ENCODE assay signal across 8 mouse cellular contexts in the genomic region with DNA sequence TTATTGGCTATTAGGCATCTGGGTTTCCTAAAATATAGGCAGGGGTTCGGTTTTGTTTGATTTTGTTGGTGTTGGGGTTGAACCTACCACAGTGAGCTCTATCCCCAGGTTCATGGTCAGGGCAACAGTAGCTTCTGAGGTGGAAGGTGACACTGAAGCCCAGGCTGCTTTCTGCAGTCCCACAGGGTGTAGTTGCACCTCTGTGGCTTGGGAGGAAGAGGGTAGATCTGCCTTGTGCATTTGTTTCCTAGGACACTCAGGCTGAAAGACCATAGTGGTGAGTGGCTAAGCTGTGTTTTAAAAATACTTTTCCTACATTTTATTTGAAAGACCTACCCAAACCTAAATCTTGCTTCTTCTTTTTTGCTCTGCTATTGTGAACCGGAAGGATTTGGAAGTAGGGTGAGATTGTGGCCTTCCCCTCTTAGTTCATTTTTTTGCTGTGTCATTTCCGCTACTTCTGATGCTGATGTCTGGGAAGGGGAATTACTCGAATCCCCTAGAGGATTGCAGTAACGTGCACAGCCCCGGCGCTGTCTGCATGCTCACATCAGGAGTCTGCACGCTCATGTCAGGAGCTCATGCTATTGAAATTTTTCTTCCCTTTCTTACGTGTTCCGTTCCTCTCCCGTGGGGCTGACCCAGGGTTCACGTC.
DNase-seq lines count a peak whose midpoint lies in the region; ATAC-seq lines count a peak whose summit lies in the region.

No protein-coding gene starts in this region.

- no peaks in the 10 kb centered on the region for H3K9me3 ChIP-seq in kidney, embryonic 15.5 days (replicated peaks)
- H3K9me3 ChIP-seq in heart, embryonic 13.5 days, result no peaks in the 10 kb centered on the region
- H3K9me3 ChIP-seq in limb, embryonic 11.5 days (ENCODE audit: control insufficient read depth, low read length), result no peaks in the 10 kb centered on the region
- H3K9me3 ChIP-seq in midbrain, embryonic 16.5 days (replicated peaks; ENCODE audit: control insufficient read depth, low read length, poor library complexity, severe bottlenecking), result no peaks in the 10 kb centered on the region

- H3K4me2 ChIP-seq in kidney, embryonic 15.5 days, result peak overlapping the region; percentile 41
- peak overlapping the region; percentile 67 for H3K4me2 ChIP-seq in heart, embryonic 13.5 days
- H3K4me2 ChIP-seq in limb, embryonic 11.5 days (ENCODE audit: low read depth, severe bottlenecking), result peak overlapping the region; percentile 10; the same call in 1 of the 2 replicates
- H3K4me2 ChIP-seq in midbrain, embryonic 16.5 days (ENCODE audit: low read length), result peak overlapping the region; percentile 53

- 0 out of 2 replicates have a peak, but pooled peaks have one; percentile 60 for ATAC-seq in kidney, embryonic 15.5 days (replicated peaks; ENCODE audit: low FRiP score)
- no peak; the same call in 1 of the 2 replicates for ATAC-seq in heart, embryonic 13.5 days (ENCODE audit: extremely low read depth, insufficient number of reproducible peaks, low FRiP score, low TSS enrichment)
- ATAC-seq in limb, embryonic 11.5 days (ENCODE audit: insufficient number of reproducible peaks, low FRiP score, low TSS enrichment, low read depth), result peak; percentile 35; the same call in 1 of the 2 replicates
- ATAC-seq in midbrain, embryonic 16.5 days, result peak; percentile 83

- DNase-seq in kidney, adult 18-20 months, result no peak
- peak; percentile 42 for DNase-seq in embryo, embryonic 9.5 days (ENCODE audit: extremely low spot score)
- no peak for DNase-seq in limb, embryonic 11.5 days (ENCODE audit: low spot score)
- no peak for DNase-seq in thymus, postnatal 0 days (ENCODE audit: low spot score)
- no peak for DNase-seq in adrenal gland, adult 2 months

- H3K4me1 ChIP-seq in kidney, embryonic 15.5 days, result peaks cover 11% of the 10 kb centered on the region; the same call in 1 of the 2 replicates
- H3K4me1 ChIP-seq in heart, embryonic 13.5 days, result peaks cover 63% of the 10 kb centered on the region
- H3K4me1 ChIP-seq in limb, embryonic 11.5 days (ENCODE audit: control insufficient read depth, insufficient read depth, low read length), result peaks cover 9% of the 10 kb centered on the region
- peaks cover 22% of the 10 kb centered on the region for H3K4me1 ChIP-seq in midbrain, embryonic 16.5 days (ENCODE audit: control insufficient read depth, insufficient read depth, low read length)

- no peak overlapping the region for H3K9ac ChIP-seq in kidney, embryonic 15.5 days
- peak overlapping the region; percentile 72 for H3K9ac ChIP-seq in heart, embryonic 13.5 days
- no peak overlapping the region for H3K9ac ChIP-seq in limb, embryonic 11.5 days (ENCODE audit: low read length)
- peak overlapping the region; percentile 55 for H3K9ac ChIP-seq in midbrain, embryonic 16.5 days (ENCODE audit: low read depth, low read length)

- H3K27me3 ChIP-seq in kidney, embryonic 15.5 days, result no peaks in the 10 kb centered on the region
- no peaks in the 10 kb centered on the region for H3K27me3 ChIP-seq in heart, embryonic 13.5 days (replicated peaks)
- no peaks in the 10 kb centered on the region for H3K27me3 ChIP-seq in limb, embryonic 11.5 days (ENCODE audit: control insufficient read depth, insufficient read depth, low read length)
- no peaks in the 10 kb centered on the region for H3K27me3 ChIP-seq in midbrain, embryonic 16.5 days (ENCODE audit: control insufficient read depth, insufficient read depth, low read depth, low read length)

- 28% methylated on average over 12 of the region's 12 CpGs for WGBS in kidney, embryonic 15.5 days
- WGBS in heart, embryonic 13.5 days, result 13% methylated on average over 12 of the region's 12 CpGs
- WGBS in limb, embryonic 11.5 days, result 27% methylated on average over 12 of the region's 12 CpGs
- WGBS in midbrain, embryonic 16.5 days, result 18% methylated on average over 12 of the region's 12 CpGs

- H3K4me3 ChIP-seq in kidney, embryonic 15.5 days (replicated peaks), result no peak overlapping the region
- H3K4me3 ChIP-seq in heart, embryonic 13.5 days, result peak overlapping the region; percentile 33
- no peak overlapping the region for H3K4me3 ChIP-seq in limb, embryonic 11.5 days (ENCODE audit: low read depth, low read length)
- H3K4me3 ChIP-seq in midbrain, embryonic 16.5 days (ENCODE audit: low read depth, low read length), result peak overlapping the region; percentile 10; the same call in 1 of the 2 replicates

- H3K27ac ChIP-seq in kidney, embryonic 15.5 days, result no peak overlapping the region
- H3K27ac ChIP-seq in heart, embryonic 13.5 days (replicated peaks), result peak overlapping the region; percentile 90
- 0 out of 2 replicates have a peak overlapping the region, but pooled peaks have one; percentile 8 for H3K27ac ChIP-seq in limb, embryonic 11.5 days (replicated peaks; ENCODE audit: low read depth, low read length)
- peak overlapping the region; percentile 77 for H3K27ac ChIP-seq in midbrain, embryonic 16.5 days (ENCODE audit: low read length)

- H3K36me3 ChIP-seq in kidney, embryonic 15.5 days, result no peaks in the 10 kb centered on the region
- H3K36me3 ChIP-seq in heart, embryonic 13.5 days, result no peaks in the 10 kb centered on the region
- H3K36me3 ChIP-seq in limb, embryonic 11.5 days (ENCODE audit: control insufficient read depth, insufficient read depth, low read length), result no peaks in the 10 kb centered on the region
- H3K36me3 ChIP-seq in midbrain, embryonic 16.5 days (ENCODE audit: control insufficient read depth, insufficient read depth, low read length), result no peaks in the 10 kb centered on the region

Comparison
In these comparisons a context has a peak if more than half of its experiments do, and no peak if none do; other contexts are left out.
1. H3K4me2 ChIP-seq: peak in every context shown above with its lines; median percentile 67 in heart, embryonic 13.5 days; 53 in midbrain, embryonic 16.5 days; 41 in kidney, embryonic 15.5 days; 10 in limb, embryonic 11.5 days.
2. H3K4me3 ChIP-seq: peak in heart, embryonic 13.5 days (single experiment) and midbrain, embryonic 16.5 days (single experiment); none in kidney, embryonic 15.5 days (single experiment) and limb, embryonic 11.5 days (single experiment).
3. H3K9ac ChIP-seq: peak in heart, embryonic 13.5 days (single experiment) and midbrain, embryonic 16.5 days (single experiment); none in kidney, embryonic 15.5 days (single experiment) and limb, embryonic 11.5 days (single experiment).